Mouse (Mus musculus) lung, postnatal 0 days (tissue): ENCODE results near the gene Ctnna2. TPM values are rescaled to one million over a fixed set of nuclear protein-coding genes. Genes with fewer than 3 reads are reported as not detected.

Source experiments
- ATAC-seq: fragments of 200-750 bp; cut with Nextera tagmentation; 2 replicates; pipeline ENCODE4 v1.8.0; 2017; ENCODE audit warnings: moderate library complexity
- DNase-seq: peaks from one replicate; pipeline ENCODE4 v3.0.0-alpha.2; 2016; ENCODE audit warnings: low spot score
- H3K27ac ChIP-seq: fragments of 300-500 bp; sonication (generic); 2 replicates; pipeline ENCODE4 v1.5.1; 2014; ENCODE audit warnings: antibody characterized with exemption, mild to moderate bottlenecking, low read length, mixed read lengths
- H3K27me3 ChIP-seq: fragments of 300-500 bp; sonication (generic); replicated peaks from 2 replicates; pipeline ENCODE4 v1.6.1; 2014; ENCODE audit warnings: low read length, mixed read lengths; ENCODE audit not compliant: insufficient read depth
- H3K36me3 ChIP-seq: fragments of 300-500 bp; sonication (generic); 2 replicates; pipeline ENCODE4 v1.6.1; 2014; ENCODE audit warnings: low read length, mixed read lengths; ENCODE audit not compliant: insufficient read depth
- H3K4me1 ChIP-seq: fragments of 300-500 bp; sonication (generic); 2 replicates; pipeline ENCODE4 v1.6.1; 2014; ENCODE audit warnings: antibody characterized with exemption, low read depth, low read length, mixed read lengths; ENCODE audit not compliant: insufficient read depth
- H3K4me2 ChIP-seq: fragments of 300-500 bp; sonication (generic); replicated peaks from 2 replicates; pipeline ENCODE4 v1.6.1; 2014; ENCODE audit warnings: low read depth, mild to moderate bottlenecking, low read length, moderate library complexity, mixed read lengths
- H3K4me3 ChIP-seq: fragments of 300-500 bp; sonication (generic); 2 replicates; pipeline ENCODE4 v1.5.1; 2014; ENCODE audit warnings: low read depth, low read length
- H3K9ac ChIP-seq: fragments of 300-500 bp; sonication (generic); replicated peaks from 2 replicates; pipeline ENCODE4 v1.6.1; 2014; ENCODE audit warnings: low read depth, mild to moderate bottlenecking
- H3K9me3 ChIP-seq: fragments of 300-500 bp; sonication (generic); 2 replicates; pipeline ENCODE4 v1.6.1; 2016; ENCODE audit warnings: low read length, mixed read lengths
- CTCF ChIP-seq: IDR thresholded peaks from 2 replicates; pipeline ENCODE4 v1.5.1; 2016; ENCODE audit warnings: antibody characterized with exemption, mild to moderate bottlenecking
- EP300 ChIP-seq: IDR thresholded peaks from 2 replicates; pipeline ENCODE4 v1.6.1; 2016; ENCODE audit warnings: antibody characterized with exemption, mild to moderate bottlenecking, control low read depth
- WGBS: fragments of 180-500 bp; shearing (Covaris S2); extraction: QIAGEN DNeasy Blood & Tissue Kit; methylation state at CpG from one replicate; pipeline ENCODE4 v1.1.7; 2014; 5-methylcytosine and 5-hydroxymethylcytosine counted together
- polyA plus RNA-seq: library from polyadenylated mRNA; unstranded; fragments of >200 nt; fragmentation: Nextera tagmentation; extraction: Ambion mirVana; gene quantifications from 2 replicates; pipeline ENCODE4 v1.2.1, GENCODE M21; 2015

The Ctnna2 gene
- polyA plus RNA-seq, 1 experiment from 2014 or later: 0.06 TPM

DNA sequence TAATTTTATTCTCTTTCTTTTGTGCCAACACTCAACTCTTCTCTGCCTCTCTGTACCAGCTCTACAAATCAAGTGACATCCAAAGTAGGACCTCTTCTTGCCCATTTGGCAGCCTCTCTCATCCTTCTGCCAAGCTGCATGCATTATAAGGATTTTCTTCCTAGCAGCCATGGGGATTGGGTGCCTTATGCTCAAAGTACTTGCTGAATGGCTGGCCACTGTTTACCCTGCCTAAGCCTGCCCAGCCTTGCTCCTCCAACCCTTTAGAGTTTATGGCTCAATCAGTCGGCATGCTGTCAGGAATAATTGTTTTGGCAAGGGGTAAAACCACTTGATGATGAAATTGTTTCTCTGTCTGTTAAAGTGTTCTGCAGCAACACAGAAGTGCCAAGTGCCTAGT is 739.1 kb downstream of the Ctnna2 start:
- H3K9me3 ChIP-seq: no peaks in the 10 kb centered on the region
- H3K4me1 ChIP-seq: 0 out of 2 replicates have a peak, but pooled peaks cover 2% of the 10 kb centered on the region
- H3K4me3 ChIP-seq: no peak overlapping the region
- WGBS: 18% methylated on average over 1 of the region's 1 CpGs
- DNase-seq (no peak), ATAC-seq (no peak)
- H3K36me3 ChIP-seq: no peaks in the 10 kb centered on the region
- H3K27ac ChIP-seq: no peak overlapping the region
- peaks cover 27% of the 10 kb centered on the region for H3K27me3 ChIP-seq
- no peak for TF ChIP-seq CTCF
- H3K9ac ChIP-seq: no peak overlapping the region
- H3K4me2 ChIP-seq: no peak overlapping the region

- no peak for ATAC-seq
- H3K4me3 ChIP-seq: no peak overlapping the region
- no peaks in the 10 kb centered on the region for H3K27me3 ChIP-seq
- no peak for DNase-seq
- H3K4me2 ChIP-seq: no peak overlapping the region
- no peak overlapping the region for H3K9ac ChIP-seq
- H3K27ac ChIP-seq: no peak overlapping the region
- no peaks in the 10 kb centered on the region for H3K36me3 ChIP-seq
- H3K4me1 ChIP-seq: no peaks in the 10 kb centered on the region
- TF ChIP-seq EP300 (no peak), CTCF (no peak)
- H3K9me3 ChIP-seq: no peaks in the 10 kb centered on the region
- 65% methylated on average over 16 of the region's 16 CpGs for WGBS
Measured at GRCm38 (mm10) chr6:77222849-77223638, 756.5 kb downstream of the Ctnna2 start.

DNA sequence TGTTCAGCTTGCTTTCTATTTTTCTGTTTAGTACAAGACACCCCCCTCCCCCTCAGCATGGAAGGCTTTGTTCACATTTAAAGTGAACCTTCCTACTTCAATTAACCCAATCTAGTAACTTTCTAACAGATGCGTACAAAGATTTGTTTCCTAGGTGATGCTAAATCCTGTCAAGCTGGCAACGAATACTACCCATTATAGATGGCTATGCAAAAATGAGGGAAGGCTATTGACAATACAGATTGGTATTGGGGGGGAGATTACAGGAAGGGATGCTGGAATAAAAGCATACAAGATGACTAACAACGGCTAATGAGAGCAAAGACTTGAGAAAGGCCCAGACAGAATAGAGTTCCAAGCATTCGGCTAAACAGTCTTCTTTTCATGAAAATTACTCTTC is 758.7 kb downstream of the Ctnna2 start:
- no peak overlapping the region for H3K4me2 ChIP-seq
- H3K36me3 ChIP-seq: no peaks in the 10 kb centered on the region
- H3K9ac ChIP-seq: no peak overlapping the region
- ATAC-seq: no peak
- DNase-seq: no peak
- no peaks in the 10 kb centered on the region for H3K4me1 ChIP-seq
- no peaks in the 10 kb centered on the region for H3K27me3 ChIP-seq
- no peak overlapping the region for H3K27ac ChIP-seq
- TF ChIP-seq EP300 (no peak), CTCF (no peak)
- no peak overlapping the region for H3K4me3 ChIP-seq
- no peaks in the 10 kb centered on the region for H3K9me3 ChIP-seq
- WGBS: 70% methylated on average over 4 of the region's 4 CpGs

DNA sequence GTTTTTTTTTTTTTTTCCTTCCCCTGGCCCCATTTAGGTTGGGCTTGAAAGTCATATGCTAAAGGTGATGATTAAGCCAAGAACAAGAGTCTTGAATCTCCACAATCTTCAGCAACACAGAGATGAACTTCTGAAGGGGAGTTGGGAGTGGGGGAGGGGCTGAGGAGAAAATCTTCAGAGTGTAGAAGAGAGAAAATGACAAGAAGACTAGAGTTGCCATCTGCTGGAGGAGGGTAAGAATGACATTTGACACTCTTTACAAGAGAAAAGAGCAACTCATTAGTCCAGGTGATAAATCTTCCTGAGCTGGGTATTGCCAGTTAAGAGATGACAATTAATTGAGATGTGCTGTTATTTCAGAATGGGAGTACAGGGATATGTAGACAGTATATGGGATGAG is 760.6 kb downstream of the Ctnna2 start:
- no peaks in the 10 kb centered on the region for H3K4me1 ChIP-seq
- H3K27me3 ChIP-seq: no peaks in the 10 kb centered on the region
- DNase-seq: no peak
- H3K9me3 ChIP-seq: no peaks in the 10 kb centered on the region
- ATAC-seq: no peak
- H3K36me3 ChIP-seq: no peaks in the 10 kb centered on the region
- no peak overlapping the region for H3K9ac ChIP-seq
- no peak overlapping the region for H3K27ac ChIP-seq
- H3K4me3 ChIP-seq: no peak overlapping the region
- TF ChIP-seq EP300 (no peak), CTCF (no peak)
- H3K4me2 ChIP-seq: no peak overlapping the region

GRCm38 (mm10) chr6:77215322-77215721 is 764.2 kb downstream of the Ctnna2 start:
- Histone ChIP-seq H3K27ac (no peak overlapping the region), H3K4me1 (no peaks in the 10 kb centered on the region), H3K27me3 (no peaks in the 10 kb centered on the region), H3K4me2 (no peak overlapping the region), H3K9ac (no peak overlapping the region), H3K36me3 (no peaks in the 10 kb centered on the region), H3K4me3 (no peak overlapping the region), H3K9me3 (no peaks in the 10 kb centered on the region)
- no peak for TF ChIP-seq EP300
- 76% methylated on average over 4 of the region's 4 CpGs for WGBS
- no peak for DNase-seq
- no peak for ATAC-seq

- no peaks in the 10 kb centered on the region for H3K4me1 ChIP-seq
- WGBS: 22% methylated on average over 3 of the region's 3 CpGs
- H3K4me2 ChIP-seq: no peak overlapping the region
- H3K36me3 ChIP-seq: no peaks in the 10 kb centered on the region
- ATAC-seq: no peak
- no peak overlapping the region for H3K27ac ChIP-seq
- TF ChIP-seq CTCF (no peak), EP300 (no peak)
- no peaks in the 10 kb centered on the region for H3K9me3 ChIP-seq
- no peaks in the 10 kb centered on the region for H3K27me3 ChIP-seq
- no peak for DNase-seq
- no peak overlapping the region for H3K4me3 ChIP-seq
- no peak overlapping the region for H3K9ac ChIP-seq
Measured at GRCm38 (mm10) chr6:77213757-77214409, 765.6 kb downstream of the Ctnna2 start.
